Mouse (Mus musculus): ENCODE data around the gene Mettl24. TPM values are rescaled to one million over a fixed set of nuclear protein-coding genes. Genes with fewer than 3 reads are reported as not detected.

The Mettl24 gene
- polyA plus RNA-seq, 1 experiment from 2014 or later: 17.1 TPM

GRCm38 (mm10) chr10:40678477-40678876 is 4.6 kb upstream of the Mettl24 start:
- Histone ChIP-seq H3K36me3 (ENCODE audit: insufficient read depth, low read length) (no peaks in the 10 kb centered on the region), H3K27ac (ENCODE audit: low read length) (no peak overlapping the region), H3K4me3 (ENCODE audit: low read depth, low read length) (no peak overlapping the region), H3K4me1 (ENCODE audit: insufficient read depth, low read depth, low read length) (peaks cover 6% of the 10 kb centered on the region; the same call in 1 of the 2 replicates), H3K9ac (replicated peaks; ENCODE audit: low read depth) (no peak overlapping the region), H3K9me3 (ENCODE audit: low read length) (no peaks in the 10 kb centered on the region), H3K27me3 (replicated peaks; ENCODE audit: insufficient read depth, low read length) (no peaks in the 10 kb centered on the region), H3K4me2 (replicated peaks; ENCODE audit: low read depth, low read length) (no peak overlapping the region)
- DNase-seq (ENCODE audit: low spot score) (no peak), ATAC-seq (no peak)
- whole genome bisulfite sequencing: 70% methylated on average over 3 of the region's 3 CpGs
- TF ChIP-seq EP300 (IDR thresholded peaks at IDR 0.05): no peak
- peak; percentile 13; the same call in 1 of the 2 replicates for TF ChIP-seq CTCF (IDR thresholded peaks at IDR 0.05)

- Histone ChIP-seq H3K9me3 (ENCODE audit: low read length) (no peaks in the 10 kb centered on the region), H3K27me3 (replicated peaks; ENCODE audit: insufficient read depth, low read length) (no peaks in the 10 kb centered on the region), H3K36me3 (ENCODE audit: insufficient read depth, low read length) (no peaks in the 10 kb centered on the region), H3K4me2 (replicated peaks; ENCODE audit: low read depth, low read length) (peak overlapping the region; percentile 98), H3K4me1 (ENCODE audit: insufficient read depth, low read depth, low read length) (no peaks in the 10 kb centered on the region), H3K9ac (replicated peaks; ENCODE audit: low read depth) (no peak overlapping the region), H3K27ac (ENCODE audit: low read length) (no peak overlapping the region), H3K4me3 (ENCODE audit: low read depth, low read length) (peak overlapping the region; percentile 53; the same call in 1 of the 2 replicates)
- no peak for TF ChIP-seq CTCF (IDR thresholded peaks at IDR 0.05)
- TF ChIP-seq EP300 (IDR thresholded peaks at IDR 0.05): no peak
- DNase-seq (ENCODE audit: low spot score): peak; percentile 33
- ATAC-seq: no peak
- 38% methylated on average over 8 of the region's 8 CpGs for WGBS
These were observed 612 bp upstream of the Mettl24 start for GRCm38 (mm10) chr10:40682470-40682869.

- peak overlapping the region; percentile 75; the same call in 1 of the 2 replicates for H3K27ac ChIP-seq (ENCODE audit: low read length)
- H3K9me3 ChIP-seq (ENCODE audit: low read length): no peaks in the 10 kb centered on the region
- no peak overlapping the region for H3K4me3 ChIP-seq (ENCODE audit: low read depth, low read length)
- WGBS: 59% methylated on average over 9 of the region's 9 CpGs
- H3K36me3 ChIP-seq (ENCODE audit: insufficient read depth, low read length): no peaks in the 10 kb centered on the region
- no peak for DNase-seq (ENCODE audit: low spot score)
- H3K9ac ChIP-seq (replicated peaks; ENCODE audit: low read depth): 0 out of 2 replicates have a peak overlapping the region, but pooled peaks have one; percentile 59
- TF ChIP-seq CTCF (IDR thresholded peaks at IDR 0.05) (no peak), EP300 (IDR thresholded peaks at IDR 0.05) (no peak)
- ATAC-seq: peak; percentile 18; the same call in 1 of the 2 replicates
- H3K4me2 ChIP-seq (replicated peaks; ENCODE audit: low read depth, low read length): peak overlapping the region; percentile 98
- H3K27me3 ChIP-seq (replicated peaks; ENCODE audit: insufficient read depth, low read length): no peaks in the 10 kb centered on the region
- H3K4me1 ChIP-seq (ENCODE audit: insufficient read depth, low read depth, low read length): no peaks in the 10 kb centered on the region
These were observed 779 bp downstream of the Mettl24 start for GRCm38 (mm10) chr10:40683868-40684253.

DNA sequence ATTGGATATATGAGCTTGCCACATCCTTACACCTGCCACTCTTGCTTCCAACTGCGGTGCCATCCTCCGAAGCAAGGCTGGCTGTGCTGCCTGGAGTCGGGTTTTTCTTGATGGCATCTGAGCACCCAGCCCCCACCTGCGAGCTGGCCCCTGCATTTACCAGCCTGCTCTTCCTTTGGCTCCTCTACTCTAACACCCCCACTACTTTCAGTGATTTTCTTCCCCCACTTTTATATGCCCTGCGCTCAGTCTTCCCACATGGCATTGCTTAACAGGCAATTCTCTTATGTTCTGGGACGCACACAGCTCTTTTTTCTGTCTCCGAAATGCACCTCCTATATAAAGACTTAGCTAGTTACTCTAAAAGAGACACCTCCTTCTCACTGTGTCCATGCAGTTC is 1.2 kb downstream of the Mettl24 start:
- Histone ChIP-seq H3K4me3 (ENCODE audit: low read depth, low read length) (no peak overlapping the region), H3K36me3 (ENCODE audit: insufficient read depth, low read length) (no peaks in the 10 kb centered on the region), H3K9ac (replicated peaks; ENCODE audit: low read depth) (no peak overlapping the region), H3K27me3 (replicated peaks; ENCODE audit: insufficient read depth, low read length) (no peaks in the 10 kb centered on the region), H3K9me3 (ENCODE audit: low read length) (no peaks in the 10 kb centered on the region), H3K27ac (ENCODE audit: low read length) (no peak overlapping the region), H3K4me1 (ENCODE audit: insufficient read depth, low read depth, low read length) (no peaks in the 10 kb centered on the region), H3K4me2 (replicated peaks; ENCODE audit: low read depth, low read length) (peak overlapping the region; percentile 98; the same call in 1 of the 2 replicates)
- TF ChIP-seq EP300 (IDR thresholded peaks at IDR 0.05): no peak
- no peak for ATAC-seq
- no peak for DNase-seq (ENCODE audit: low spot score)
- 91% methylated on average over 7 of the region's 7 CpGs for WGBS

GRCm38 (mm10) chr10:40685641-40686040 is 2.6 kb downstream of the Mettl24 start:
- 34% methylated on average over 8 of the region's 8 CpGs for WGBS
- Histone ChIP-seq H3K9ac (replicated peaks; ENCODE audit: low read depth) (no peak overlapping the region), H3K4me3 (ENCODE audit: low read depth, low read length) (no peak overlapping the region), H3K9me3 (ENCODE audit: low read length) (no peaks in the 10 kb centered on the region), H3K27me3 (replicated peaks; ENCODE audit: insufficient read depth, low read length) (no peaks in the 10 kb centered on the region), H3K4me2 (replicated peaks; ENCODE audit: low read depth, low read length) (no peak overlapping the region), H3K27ac (ENCODE audit: low read length) (no peak overlapping the region), H3K4me1 (ENCODE audit: insufficient read depth, low read depth, low read length) (no peaks in the 10 kb centered on the region), H3K36me3 (ENCODE audit: insufficient read depth, low read length) (no peaks in the 10 kb centered on the region)
- DNase-seq (ENCODE audit: low spot score) (no peak), ATAC-seq (no peak)
- no peak for TF ChIP-seq EP300 (IDR thresholded peaks at IDR 0.05)
- TF ChIP-seq CTCF (IDR thresholded peaks at IDR 0.05): no peak

DNA sequence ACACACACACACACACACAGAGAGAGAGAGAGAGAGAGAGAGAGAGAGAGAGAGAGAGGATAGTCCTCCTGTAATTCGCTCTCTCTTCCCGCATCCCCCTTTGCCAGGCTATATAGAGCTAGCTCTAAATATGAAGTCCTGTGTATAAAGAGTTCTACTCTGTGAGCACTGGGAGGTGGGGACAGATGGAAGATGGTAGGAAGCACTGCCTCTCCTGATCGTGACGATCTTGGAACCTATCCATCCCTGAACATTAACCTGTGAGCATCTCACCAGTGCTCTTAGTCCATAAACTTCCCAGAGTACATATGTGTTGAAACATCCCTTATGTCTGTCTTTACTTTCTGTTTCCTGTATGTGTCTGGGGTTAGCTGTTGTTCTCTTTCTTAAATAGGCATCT is 3.9 kb downstream of the Mettl24 start:
- 87% methylated on average over 4 of the region's 4 CpGs for WGBS
- H3K4me3 ChIP-seq (ENCODE audit: low read depth, low read length): no peak overlapping the region
- TF ChIP-seq EP300 (IDR thresholded peaks at IDR 0.05): no peak
- TF ChIP-seq CTCF (IDR thresholded peaks at IDR 0.05): no peak
- no peak for DNase-seq (ENCODE audit: low spot score)
- no peak overlapping the region for H3K27ac ChIP-seq (ENCODE audit: low read length)
- no peaks in the 10 kb centered on the region for H3K9me3 ChIP-seq (ENCODE audit: low read length)
- H3K9ac ChIP-seq (replicated peaks; ENCODE audit: low read depth): no peak overlapping the region
- H3K27me3 ChIP-seq (replicated peaks; ENCODE audit: insufficient read depth, low read length): no peaks in the 10 kb centered on the region
- H3K4me2 ChIP-seq (replicated peaks; ENCODE audit: low read depth, low read length): no peak overlapping the region
- H3K36me3 ChIP-seq (ENCODE audit: insufficient read depth, low read length): no peaks in the 10 kb centered on the region
- ATAC-seq: no peak
- H3K4me1 ChIP-seq (ENCODE audit: insufficient read depth, low read depth, low read length): no peaks in the 10 kb centered on the region

- Histone ChIP-seq H3K9me3 (ENCODE audit: low read length) (no peaks in the 10 kb centered on the region), H3K36me3 (ENCODE audit: insufficient read depth, low read length) (no peaks in the 10 kb centered on the region), H3K9ac (replicated peaks; ENCODE audit: low read depth) (no peak overlapping the region), H3K4me3 (ENCODE audit: low read depth, low read length) (no peak overlapping the region), H3K4me2 (replicated peaks; ENCODE audit: low read depth, low read length) (no peak overlapping the region), H3K4me1 (ENCODE audit: insufficient read depth, low read depth, low read length) (no peaks in the 10 kb centered on the region), H3K27ac (ENCODE audit: low read length) (no peak overlapping the region), H3K27me3 (replicated peaks; ENCODE audit: insufficient read depth, low read length) (no peaks in the 10 kb centered on the region)
- TF ChIP-seq CTCF (IDR thresholded peaks at IDR 0.05) (no peak), EP300 (IDR thresholded peaks at IDR 0.05) (no peak)
- WGBS: 60% methylated on average over 2 of the region's 2 CpGs
- DNase-seq (ENCODE audit: low spot score): no peak
- ATAC-seq: no peak
These were observed 4.3 kb downstream of the Mettl24 start for GRCm38 (mm10) chr10:40687407-40687806.
